Mouse (Mus musculus): ENCODE results near the gene Lrp6.
A peak's percentile ranks its signal among the peaks of the same experiment; 100 is the strongest.

GRCm38 (mm10) chr6:134454093-134454492, 112.7 kb downstream of the Lrp6 start:
- TF ChIP-seq POLR2A (IDR thresholded peaks at IDR 0.05; ENCODE audit: borderline replicate concordance, control insufficient read depth, low read depth, low read length) (no peak), CTCF (IDR thresholded peaks at IDR 0.05; ENCODE audit: control insufficient read depth, insufficient read depth, low read length) (peak; percentile 26; the same call in 1 of the 2 replicates)

Measured in bone marrow, adult 2 months (tissue).